Mouse (Mus musculus) spleen, adult 2 months (tissue): ENCODE measurements around the gene Nrros.

Experiments
- CTCF ChIP-seq: fragments of 200-500 bp; IDR thresholded peaks from 2 replicates; pipeline ENCODE4 v1.5.1; 2011; ENCODE audit warnings: mild to moderate bottlenecking, inconsistent platforms; ENCODE audit not compliant: insufficient read depth, insufficient read length, insufficient replicate concordance; ENCODE audit errors: extremely low read depth
- POLR2A ChIP-seq: fragments of 200-500 bp; IDR thresholded peaks from 2 replicates; pipeline ENCODE4 v1.6.1; 2011; ENCODE audit warnings: low read depth, low read length, inconsistent platforms

GRCm38 (mm10) chr16:32114406-32114805, 51.0 kb downstream of the Nrros start:
- no peak for TF ChIP-seq CTCF
- no peak for TF ChIP-seq POLR2A
